Mouse (Mus musculus) heart, embryonic 13.5 days (tissue): Measurements from ENCODE around the gene Dcaf11. TPM values are rescaled to one million over a fixed set of nuclear protein-coding genes. Genes with fewer than 3 reads are reported as not detected.

ENCODE experiments used
- ATAC-seq: fragments of 200-750 bp; cut with Nextera tagmentation; 2 replicates; pipeline ENCODE4 v1.8.0; 2017; ENCODE audit warnings: moderate TSS enrichment; ENCODE audit not compliant: insufficient number of reproducible peaks, low FRiP score, low TSS enrichment; ENCODE audit errors: extremely low read depth
- H3K27ac ChIP-seq: fragments of 300-500 bp; sonication (generic); replicated peaks from 2 replicates; pipeline ENCODE4 v1.5.1; 2015; ENCODE audit warnings: moderate library complexity, mild to moderate bottlenecking, inconsistent platforms
- H3K27me3 ChIP-seq: fragments of 300-500 bp; sonication (generic); replicated peaks from 2 replicates; pipeline ENCODE4 v1.6.1; 2015; ENCODE audit warnings: mild to moderate bottlenecking, inconsistent platforms
- H3K36me3 ChIP-seq: fragments of 300-500 bp; sonication (generic); 2 replicates; pipeline ENCODE4 v1.6.1; 2015; ENCODE audit warnings: mild to moderate bottlenecking, inconsistent platforms
- H3K4me1 ChIP-seq: fragments of 300-500 bp; sonication (generic); 2 replicates; pipeline ENCODE4 v1.6.1; 2015; ENCODE audit warnings: inconsistent platforms
- H3K4me2 ChIP-seq: fragments of 300-500 bp; sonication (generic); 2 replicates; pipeline ENCODE4 v1.6.1; 2015; ENCODE audit warnings: inconsistent platforms, mild to moderate bottlenecking, moderate library complexity
- H3K4me3 ChIP-seq: fragments of 300-500 bp; sonication (generic); 2 replicates; pipeline ENCODE4 v1.5.1; 2015; ENCODE audit warnings: moderate library complexity, mild to moderate bottlenecking, inconsistent platforms
- H3K9ac ChIP-seq: fragments of 300-500 bp; sonication (generic); 2 replicates; pipeline ENCODE4 v1.6.1; 2015; ENCODE audit warnings: inconsistent platforms, mild to moderate bottlenecking, moderate library complexity
- H3K9me3 ChIP-seq: fragments of 300-500 bp; sonication (generic); 2 replicates; pipeline ENCODE4 v1.6.1; 2016; ENCODE audit warnings: inconsistent platforms
- WGBS: fragments of 180-500 bp; shearing (Covaris S2); methylation state at CpG from one replicate; pipeline ENCODE4 v1.1.7; 2015; ENCODE audit warnings: mixed read lengths; 5-methylcytosine and 5-hydroxymethylcytosine counted together
- polyA plus RNA-seq: library from polyadenylated mRNA; unstranded; fragments of >200 nt; fragmentation: Nextera tagmentation; extraction: Ambion mirVana; gene quantifications from 2 replicates; pipeline ENCODE4 v1.2.1, GENCODE M21; 2015

Dcaf11 gene
- polyA plus RNA-seq, 1 experiment from 2014 or later = 60.0 TPM

DNA sequence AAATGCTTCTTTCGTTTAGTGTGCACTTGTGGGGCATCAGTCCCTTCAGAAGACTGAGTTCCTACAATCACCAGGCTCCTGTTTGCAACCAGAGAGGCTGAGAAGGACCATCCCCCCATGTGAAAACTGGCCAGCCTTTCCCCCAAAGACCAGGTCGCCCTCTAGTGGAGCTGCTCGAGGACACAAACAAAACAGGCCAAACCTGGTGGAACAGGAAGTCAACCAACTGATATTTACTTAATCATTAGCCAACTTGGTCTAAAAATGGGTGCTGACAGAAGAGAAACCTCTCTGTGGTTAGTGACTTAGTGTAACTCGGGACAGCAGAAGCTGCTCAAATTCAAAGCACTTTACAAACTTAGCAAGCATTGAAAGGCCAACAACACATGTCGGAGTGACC, 2.8 kb upstream of the Dcaf11 start:
- H3K4me2 ChIP-seq = no peak overlapping the region
- peaks cover 26% of the 10 kb centered on the region for H3K4me1 ChIP-seq
- H3K36me3 ChIP-seq = no peaks in the 10 kb centered on the region
- H3K9ac ChIP-seq = no peak overlapping the region
- no peaks in the 10 kb centered on the region for H3K9me3 ChIP-seq
- 27% methylated on average over 5 of the region's 5 CpGs for WGBS
- no peak for ATAC-seq
- no peak overlapping the region for H3K4me3 ChIP-seq
- H3K27me3 ChIP-seq = no peaks in the 10 kb centered on the region
- H3K27ac ChIP-seq = no peak overlapping the region

DNA sequence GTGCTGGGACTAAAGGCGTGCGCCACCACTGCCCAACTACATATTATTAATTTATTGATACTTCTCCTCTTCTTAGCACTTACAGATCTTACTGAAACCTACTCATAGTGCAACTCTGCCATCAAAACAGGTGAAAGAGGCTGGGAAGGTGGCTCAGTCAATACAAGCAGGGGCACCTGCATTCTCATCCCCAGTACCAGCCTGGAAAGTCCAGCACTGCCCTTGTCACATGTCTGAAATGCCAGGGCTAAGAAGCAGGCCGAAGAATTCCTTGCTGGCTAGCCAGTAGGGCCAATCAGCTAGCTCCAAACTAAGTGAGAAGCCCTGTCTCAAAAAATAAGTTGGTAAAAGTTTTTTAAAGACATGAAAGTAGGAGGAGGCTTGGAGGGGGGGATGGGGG, 2.2 kb upstream of the Dcaf11 start:
- peaks cover 30% of the 10 kb centered on the region for H3K4me1 ChIP-seq
- H3K27ac ChIP-seq = no peak overlapping the region
- H3K27me3 ChIP-seq = no peaks in the 10 kb centered on the region
- WGBS = 79% methylated on average over 3 of the region's 3 CpGs
- H3K9me3 ChIP-seq = no peaks in the 10 kb centered on the region
- ATAC-seq = no peak
- no peak overlapping the region for H3K4me2 ChIP-seq
- H3K36me3 ChIP-seq = 0 out of 2 replicates have a peak, but pooled peaks cover 5% of the 10 kb centered on the region
- H3K4me3 ChIP-seq = no peak overlapping the region
- H3K9ac ChIP-seq = no peak overlapping the region

DNA sequence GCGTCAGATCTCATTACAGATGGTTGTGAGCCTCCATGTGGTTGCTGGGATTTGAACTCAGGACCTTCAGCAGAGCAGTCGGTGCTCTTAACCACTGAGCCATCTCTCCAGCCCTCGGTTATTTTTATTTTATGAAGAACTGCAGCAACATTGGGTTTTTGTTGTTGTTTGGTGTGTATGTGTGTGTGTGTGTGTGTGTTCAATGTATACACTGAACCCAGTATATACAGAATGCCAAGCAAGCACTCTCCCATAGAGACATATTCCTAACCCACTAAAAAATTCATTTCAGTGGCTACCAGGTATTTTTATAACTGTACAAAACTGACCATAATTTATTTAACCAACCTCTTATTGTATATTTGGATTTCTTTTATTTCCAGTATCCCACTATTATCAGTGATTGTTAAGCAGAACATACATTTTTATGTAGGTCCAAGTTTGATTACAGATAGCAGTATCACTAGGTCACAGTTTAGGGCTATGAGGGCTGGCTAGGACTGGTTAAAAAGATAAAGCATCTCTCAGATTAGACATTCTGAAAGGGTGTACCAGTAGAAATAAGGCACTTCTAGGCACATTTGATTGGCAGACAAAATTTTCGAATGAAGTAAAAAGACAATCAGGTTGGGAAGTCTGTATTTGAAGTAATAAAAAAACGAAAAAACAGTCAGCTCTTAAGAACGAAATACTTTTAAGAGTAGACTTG, 912 bp upstream of the Dcaf11 start:
- ATAC-seq = no peak
- 53% methylated on average over 6 of the region's 6 CpGs for WGBS

DNA sequence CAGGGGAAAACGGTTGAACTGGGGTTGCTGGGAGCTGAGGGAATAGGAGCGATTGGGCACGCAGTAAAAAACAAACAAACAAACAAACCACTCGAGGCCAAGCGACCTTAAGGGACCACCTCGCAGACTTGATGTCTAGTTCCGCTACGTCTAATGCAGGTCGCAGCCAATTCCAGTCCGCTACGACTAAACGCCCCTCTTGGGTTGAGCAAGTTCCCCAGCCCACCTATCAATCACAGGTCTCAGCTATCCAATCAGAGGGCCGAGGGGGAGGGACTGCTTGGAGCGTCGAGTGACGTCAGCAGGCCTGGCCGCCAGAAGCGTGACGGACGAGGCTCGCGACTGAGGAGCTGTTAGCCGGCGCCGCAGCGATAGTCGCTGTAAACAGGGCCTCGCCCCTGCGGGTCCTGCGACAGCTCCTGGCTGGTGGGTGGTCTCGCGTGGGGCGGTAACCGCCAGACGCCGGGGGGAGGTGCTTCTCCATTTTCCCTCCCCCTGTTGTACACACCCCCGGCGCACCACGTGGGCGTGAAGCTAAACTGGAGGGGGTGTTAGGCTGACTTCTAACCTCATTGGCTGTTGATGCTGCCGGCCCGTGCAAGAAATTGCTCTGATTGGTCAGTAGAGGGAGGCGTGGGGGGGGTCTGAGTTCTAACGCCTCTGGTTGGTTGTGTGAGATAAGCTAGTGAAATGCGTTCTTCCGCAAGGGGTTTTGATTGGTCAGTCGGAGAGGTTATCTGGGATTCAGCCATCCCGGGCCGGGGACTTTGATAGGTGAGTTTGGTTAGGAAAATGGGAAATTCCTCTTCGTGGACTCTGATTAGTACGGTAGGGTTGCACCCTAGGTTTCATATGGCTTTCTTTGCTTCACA, 632 bp downstream of the Dcaf11 start, which contains the start of gene A730061H03Rik:
A730061H03Rik (minus strand) TSS at position 205 of the 872 bp plus-strand sequence.
- no peaks in the 10 kb centered on the region for H3K9me3 ChIP-seq
- ATAC-seq = peak; percentile 92
- H3K27ac ChIP-seq = peak within 1 kb of the TSS; percentile 99
- under 1% methylated on average over 51 of the region's 51 CpGs for WGBS
- peaks cover 30% of the 10 kb centered on the region for H3K4me1 ChIP-seq
- peak within 1 kb of the TSS; percentile 89 for H3K9ac ChIP-seq
- peak within 1 kb of the TSS; percentile 69 for H3K4me3 ChIP-seq
- peaks cover 32% of the 10 kb centered on the region for H3K36me3 ChIP-seq
- no peaks in the 10 kb centered on the region for H3K27me3 ChIP-seq
- H3K4me2 ChIP-seq = peak within 1 kb of the TSS; percentile 78

More for the DNA sequence above, 912 bp upstream of the Dcaf11 start:
- no peaks in the 10 kb centered on the region for H3K9me3 ChIP-seq
- H3K4me2 ChIP-seq = peak overlapping the region; percentile 78
- H3K27ac ChIP-seq = peak overlapping the region; percentile 99
- H3K27me3 ChIP-seq = no peaks in the 10 kb centered on the region
- H3K4me3 ChIP-seq = peak overlapping the region; percentile 69
- H3K4me1 ChIP-seq = peaks cover 30% of the 10 kb centered on the region
- H3K9ac ChIP-seq = peak overlapping the region; percentile 89
- H3K36me3 ChIP-seq = peaks cover 17% of the 10 kb centered on the region

DNA sequence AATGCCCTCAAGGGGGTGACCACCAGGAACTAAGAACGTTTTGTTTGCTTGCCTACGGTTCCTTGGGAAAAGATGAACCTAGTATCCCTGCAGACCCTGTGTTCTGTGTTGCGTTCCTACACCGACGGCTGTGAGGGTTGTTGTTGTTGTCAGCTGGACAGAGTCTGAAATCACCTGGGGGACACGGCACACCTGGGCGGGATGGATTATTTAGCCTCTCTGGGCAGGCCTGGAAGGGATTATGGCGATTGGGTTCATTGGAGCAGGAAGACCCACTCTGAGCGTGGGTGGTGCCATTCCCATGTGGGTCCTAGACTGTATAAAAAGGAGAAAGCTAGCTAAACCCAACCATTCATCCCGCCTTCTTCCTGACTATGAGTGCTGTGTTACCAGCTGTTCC, 2.1 kb downstream of the Dcaf11 start:
- peaks cover 46% of the 10 kb centered on the region for H3K36me3 ChIP-seq
- H3K9me3 ChIP-seq = no peaks in the 10 kb centered on the region
- no peak for ATAC-seq
- WGBS = 87% methylated on average over 10 of the region's 10 CpGs
- H3K27me3 ChIP-seq = no peaks in the 10 kb centered on the region
- H3K4me1 ChIP-seq = peaks cover 27% of the 10 kb centered on the region
- peak overlapping the region; percentile 78; the same call in 1 of the 2 replicates for H3K4me2 ChIP-seq
- H3K27ac ChIP-seq = no peak overlapping the region
- no peak overlapping the region for H3K9ac ChIP-seq
- no peak overlapping the region for H3K4me3 ChIP-seq

DNA sequence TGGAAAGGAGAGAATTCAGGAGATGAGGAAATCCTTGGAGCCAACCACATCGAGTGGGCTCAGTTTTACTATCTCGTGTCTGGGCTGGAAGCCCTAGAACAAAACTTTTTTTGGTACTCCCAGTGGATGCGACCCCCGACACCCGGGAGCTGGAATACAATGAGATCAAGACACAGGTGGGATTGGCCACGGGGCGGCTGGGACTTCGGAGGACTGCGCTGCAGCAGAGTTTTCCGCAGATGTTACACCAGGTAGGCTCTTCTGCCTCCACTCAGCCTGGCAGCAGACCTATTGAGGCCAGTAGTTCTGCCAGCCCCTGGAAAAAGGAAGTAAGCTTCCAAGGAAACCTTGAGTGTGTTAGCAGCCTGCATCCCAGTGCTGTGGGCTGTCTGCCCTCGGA, 3.4 kb downstream of the Dcaf11 start:
- Histone ChIP-seq H3K27me3 (no peaks in the 10 kb centered on the region), H3K4me1 (peaks cover 20% of the 10 kb centered on the region), H3K4me3 (no peak overlapping the region), H3K9me3 (no peaks in the 10 kb centered on the region), H3K4me2 (no peak overlapping the region), H3K9ac (no peak overlapping the region), H3K27ac (no peak overlapping the region), H3K36me3 (peaks cover 60% of the 10 kb centered on the region)
- WGBS = 86% methylated on average over 11 of the region's 11 CpGs
- ATAC-seq = no peak

DNA sequence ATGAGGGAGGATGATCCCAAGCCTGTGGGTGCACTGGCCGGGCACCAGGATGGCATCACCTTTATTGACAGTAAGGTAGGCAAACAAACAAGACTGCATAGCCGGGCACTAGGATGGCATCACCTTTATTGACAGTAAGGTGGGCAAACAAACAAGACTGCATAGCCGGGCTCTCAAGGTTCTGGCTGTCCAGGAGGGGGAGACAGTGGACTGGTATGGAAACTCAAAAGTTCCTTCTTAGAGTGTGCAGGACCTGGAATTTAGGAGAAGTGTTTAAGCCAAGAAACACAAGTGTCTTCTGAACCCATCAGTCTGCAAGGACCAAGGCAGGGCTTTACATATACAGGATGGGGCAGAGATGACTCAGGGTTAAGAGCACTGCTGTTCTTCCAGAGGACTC, 5.9 kb downstream of the Dcaf11 start:
- ATAC-seq = no peak
- H3K4me1 ChIP-seq = peaks cover 26% of the 10 kb centered on the region
- no peak overlapping the region for H3K4me3 ChIP-seq
- peaks cover 85% of the 10 kb centered on the region for H3K36me3 ChIP-seq
- 89% methylated on average over 3 of the region's 3 CpGs for WGBS
- no peaks in the 10 kb centered on the region for H3K9me3 ChIP-seq
- no peaks in the 10 kb centered on the region for H3K27me3 ChIP-seq
- no peak overlapping the region for H3K9ac ChIP-seq
- H3K4me2 ChIP-seq = no peak overlapping the region
- no peak overlapping the region for H3K27ac ChIP-seq

DNA sequence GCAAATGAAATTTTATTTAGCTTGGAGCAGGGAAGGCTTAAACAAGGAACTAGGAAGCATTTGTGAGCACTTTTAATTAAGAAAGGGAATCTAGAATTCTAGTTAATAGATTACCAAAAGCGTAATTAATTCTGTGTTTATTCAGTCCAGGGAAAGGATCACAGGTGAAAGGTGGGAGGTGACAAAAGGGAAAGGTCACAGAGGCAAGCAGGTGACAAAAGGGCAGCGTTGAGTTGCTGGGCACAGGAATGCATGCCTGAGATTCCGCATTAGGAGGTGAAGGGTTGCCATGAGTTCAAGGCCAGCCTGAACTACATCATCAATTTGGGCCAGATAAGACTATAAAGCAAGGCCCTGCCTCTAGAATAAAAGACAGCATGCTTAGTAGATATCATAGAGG, 7.7 kb downstream of the Dcaf11 start:
- ATAC-seq = no peak
- no peaks in the 10 kb centered on the region for H3K27me3 ChIP-seq
- no peak overlapping the region for H3K4me2 ChIP-seq
- 82% methylated on average over 3 of the region's 3 CpGs for WGBS
- no peaks in the 10 kb centered on the region for H3K9me3 ChIP-seq
- H3K4me3 ChIP-seq = no peak overlapping the region
- H3K9ac ChIP-seq = no peak overlapping the region
- no peak overlapping the region for H3K27ac ChIP-seq
- peaks cover 83% of the 10 kb centered on the region for H3K36me3 ChIP-seq
- peaks cover 20% of the 10 kb centered on the region for H3K4me1 ChIP-seq

DNA sequence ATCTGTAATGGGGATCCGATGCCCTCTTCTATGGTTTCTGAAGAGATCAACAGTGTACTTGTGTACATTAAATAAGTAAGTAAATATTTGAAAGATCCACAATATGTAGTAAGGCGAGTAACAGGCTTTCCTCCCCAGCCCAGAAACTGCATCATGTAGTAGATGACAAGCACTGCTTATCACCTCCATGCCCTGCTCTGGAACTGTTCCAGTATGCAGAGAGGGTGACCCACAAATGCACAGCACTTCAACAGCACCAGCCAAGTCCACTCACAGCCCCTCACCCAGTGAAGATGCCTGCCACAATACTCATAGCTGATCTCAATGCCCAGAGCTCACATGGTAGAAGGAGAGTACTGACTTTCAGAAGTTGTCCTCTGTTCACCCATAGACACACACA, 10.8 kb downstream of the Dcaf11 start:
- Histone ChIP-seq H3K4me3 (no peak overlapping the region), H3K27me3 (no peaks in the 10 kb centered on the region), H3K9ac (no peak overlapping the region), H3K9me3 (no peaks in the 10 kb centered on the region), H3K4me2 (no peak overlapping the region), H3K27ac (peak overlapping the region; percentile 48), H3K36me3 (peaks cover 53% of the 10 kb centered on the region), H3K4me1 (peaks cover 36% of the 10 kb centered on the region)
- WGBS = 72% methylated on average over 2 of the region's 2 CpGs
- no peak for ATAC-seq

DNA sequence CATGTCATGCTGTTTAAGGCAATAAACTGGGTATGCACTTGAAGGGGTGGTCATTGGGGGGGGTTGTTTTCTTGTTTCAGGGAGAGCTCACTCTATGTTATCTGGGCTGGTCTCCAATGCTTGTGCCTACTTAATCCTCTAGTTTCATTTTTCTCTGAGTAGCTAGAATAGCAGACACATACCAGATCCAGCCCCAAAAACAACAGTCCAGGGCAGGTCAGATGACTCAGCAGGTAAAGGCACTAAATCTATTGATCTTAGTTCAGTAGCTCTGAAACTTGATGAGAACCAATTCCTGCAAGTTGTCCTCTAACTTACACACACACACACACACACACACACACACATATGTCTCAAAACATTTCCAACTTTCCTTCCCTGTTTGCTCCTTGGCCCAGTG, 12.0 kb downstream of the Dcaf11 start:
- no peak overlapping the region for H3K9ac ChIP-seq
- no peaks in the 10 kb centered on the region for H3K27me3 ChIP-seq
- H3K4me3 ChIP-seq = no peak overlapping the region
- H3K4me1 ChIP-seq = peaks cover 48% of the 10 kb centered on the region
- H3K36me3 ChIP-seq = peaks cover 41% of the 10 kb centered on the region
- no peak for ATAC-seq
- H3K9me3 ChIP-seq = no peaks in the 10 kb centered on the region
- H3K27ac ChIP-seq = no peak overlapping the region
- H3K4me2 ChIP-seq = no peak overlapping the region

DNA sequence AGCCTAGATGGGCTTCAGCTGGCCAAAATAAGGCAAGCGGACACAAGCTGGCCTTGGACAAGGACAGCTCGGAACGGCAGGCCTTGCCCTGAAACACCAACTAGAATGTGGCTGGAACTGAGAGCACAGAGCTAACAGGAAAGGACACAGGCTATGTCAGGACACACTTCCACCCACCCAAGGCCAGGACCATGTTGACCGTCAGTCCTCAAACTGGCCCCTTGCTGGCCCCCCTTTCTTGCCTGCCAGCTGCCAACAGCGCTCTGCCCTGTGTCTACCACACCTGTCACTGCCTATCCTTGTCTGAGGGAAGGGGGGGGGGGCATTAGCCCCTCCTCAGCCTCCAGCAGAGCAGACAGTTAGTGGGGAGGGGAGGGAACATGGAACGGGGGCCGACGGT, 15.5 kb downstream of the Dcaf11 start, which contains the start of gene Fitm1:
Fitm1 (plus strand) TSS at position 316 of the 400 bp plus-strand sequence.
- Histone ChIP-seq H3K27ac (peak within 1 kb of the TSS; percentile 98), H3K4me1 (peaks cover 62% of the 10 kb centered on the region), H3K36me3 (peaks cover 14% of the 10 kb centered on the region), H3K4me2 (peak within 1 kb of the TSS; percentile 72), H3K9me3 (no peaks in the 10 kb centered on the region), H3K27me3 (no peaks in the 10 kb centered on the region), H3K9ac (peak within 1 kb of the TSS; percentile 84), H3K4me3 (peak within 1 kb of the TSS; percentile 53)
- 32% methylated on average over 8 of the region's 8 CpGs for WGBS
- peak; percentile 27; the same call in 1 of the 2 replicates for ATAC-seq
